Mouse (Mus musculus) stomach, embryonic 16.5 days (tissue): ENCODE data around the gene Ndufc2. TPM values are rescaled to one million over a fixed set of nuclear protein-coding genes. Genes with fewer than 3 reads are reported as not detected.
A peak's percentile ranks its signal among the peaks of the same experiment; 100 is the strongest.

ENCODE experiments used
- ATAC-seq: fragments of 200-750 bp; cut with Nextera tagmentation; 2 replicates; pipeline ENCODE4 v1.8.0; 2017; ENCODE audit warnings: moderate number of reproducible peaks, moderate TSS enrichment; ENCODE audit not compliant: insufficient read depth, low FRiP score
- H3K27ac ChIP-seq: fragments of 300-500 bp; sonication (generic); 2 replicates; pipeline ENCODE4 v1.5.1; 2014; ENCODE audit warnings: low read length
- H3K27me3 ChIP-seq: fragments of 300-500 bp; sonication (generic); 2 replicates; pipeline ENCODE4 v1.6.1; 2014; ENCODE audit warnings: low read length, control low read depth, mixed read lengths; ENCODE audit not compliant: control insufficient read depth, insufficient read depth
- H3K36me3 ChIP-seq: fragments of 300-500 bp; sonication (generic); 2 replicates; pipeline ENCODE4 v1.6.1; 2014; ENCODE audit warnings: low read length; ENCODE audit not compliant: control insufficient read depth, insufficient read depth
- H3K4me1 ChIP-seq: fragments of 300-500 bp; sonication (generic); 2 replicates; pipeline ENCODE4 v1.6.1; 2014; ENCODE audit warnings: low read length, control low read depth, mixed read lengths; ENCODE audit not compliant: control insufficient read depth, insufficient read depth
- H3K4me2 ChIP-seq: fragments of 300-500 bp; sonication (generic); 2 replicates; pipeline ENCODE4 v1.6.1; 2014; ENCODE audit warnings: low read depth, low read length, mixed read lengths
- H3K4me3 ChIP-seq: fragments of 300-500 bp; sonication (generic); replicated peaks from 2 replicates; pipeline ENCODE4 v1.5.1; 2014; ENCODE audit warnings: mild to moderate bottlenecking, low read length
- H3K9ac ChIP-seq: fragments of 300-500 bp; sonication (generic); 2 replicates; pipeline ENCODE4 v1.6.1; 2014; ENCODE audit warnings: low read length
- H3K9me3 ChIP-seq: fragments of 300-500 bp; sonication (generic); replicated peaks from 2 replicates; pipeline ENCODE4 v1.6.1; 2016; ENCODE audit warnings: low read length, control low read depth; ENCODE audit not compliant: control insufficient read depth
- WGBS: fragments of 180-500 bp; shearing (Covaris S2); extraction: QIAGEN DNeasy Blood & Tissue Kit; methylation state at CpG from one replicate; pipeline ENCODE4 v1.1.7; 2014; 5-methylcytosine and 5-hydroxymethylcytosine counted together
- polyA plus RNA-seq: library from polyadenylated mRNA; unstranded; fragments of >200 nt; fragmentation: Nextera tagmentation; extraction: Ambion mirVana; gene quantifications from 2 replicates; pipeline ENCODE4 v1.2.1, GENCODE M21; 2015

The Ndufc2 gene
- polyA plus RNA-seq, 1 experiment from 2014 or later: 373 TPM

- Histone ChIP-seq H3K27ac (no peak within 1 kb of the TSS), H3K4me3 (no peak within 1 kb of the TSS), H3K4me2 (no peak within 1 kb of the TSS), H3K9ac (no peak within 1 kb of the TSS), H3K27me3 (no peaks in the 10 kb centered on the region), H3K9me3 (no peaks in the 10 kb centered on the region), H3K4me1 (peaks cover 7% of the 10 kb centered on the region; the same call in 1 of the 2 replicates), H3K36me3 (no peaks in the 10 kb centered on the region)
- WGBS: 75% methylated on average over 25 of the region's 25 CpGs
- ATAC-seq: no peak
These were observed 17.3 kb downstream of the Ndufc2 start, which contains the start of gene Thrsp for GRCm38 (mm10) chr7:97416906-97417777. Gene Thrsp (minus strand): TSS chr7:97417730.

GRCm38 (mm10) chr7:97418717-97419116, 18.9 kb downstream of the Ndufc2 start:
- no peak overlapping the region for H3K4me3 ChIP-seq
- no peak overlapping the region for H3K9ac ChIP-seq
- no peak overlapping the region for H3K4me2 ChIP-seq
- 68% methylated on average over 5 of the region's 5 CpGs for WGBS
- H3K9me3 ChIP-seq: no peaks in the 10 kb centered on the region
- no peaks in the 10 kb centered on the region for H3K27me3 ChIP-seq
- H3K36me3 ChIP-seq: no peaks in the 10 kb centered on the region
- ATAC-seq: no peak
- no peak overlapping the region for H3K27ac ChIP-seq
- H3K4me1 ChIP-seq: peaks cover 7% of the 10 kb centered on the region; the same call in 1 of the 2 replicates

GRCm38 (mm10) chr7:97419163-97419562, 19.4 kb downstream of the Ndufc2 start:
- Histone ChIP-seq H3K27me3 (no peaks in the 10 kb centered on the region), H3K4me1 (peaks cover 7% of the 10 kb centered on the region; the same call in 1 of the 2 replicates), H3K9me3 (no peaks in the 10 kb centered on the region), H3K36me3 (no peaks in the 10 kb centered on the region), H3K27ac (no peak overlapping the region), H3K9ac (no peak overlapping the region), H3K4me3 (no peak overlapping the region), H3K4me2 (no peak overlapping the region)
- no peak for ATAC-seq
- WGBS: 86% methylated on average over 5 of the region's 5 CpGs

GRCm38 (mm10) chr7:97420406-97420805, 20.6 kb downstream of the Ndufc2 start:
- H3K27me3 ChIP-seq: no peaks in the 10 kb centered on the region
- H3K4me1 ChIP-seq: peaks cover 7% of the 10 kb centered on the region; the same call in 1 of the 2 replicates
- no peaks in the 10 kb centered on the region for H3K36me3 ChIP-seq
- no peak for ATAC-seq
- H3K9me3 ChIP-seq: no peaks in the 10 kb centered on the region
- H3K9ac ChIP-seq: no peak overlapping the region
- no peak overlapping the region for H3K4me3 ChIP-seq
- 54% methylated on average over 1 of the region's 1 CpGs for WGBS
- H3K4me2 ChIP-seq: no peak overlapping the region
- no peak overlapping the region for H3K27ac ChIP-seq

GRCm38 (mm10) chr7:97420958-97421651, 21.3 kb downstream of the Ndufc2 start:
- Histone ChIP-seq H3K4me1 (peaks cover 7% of the 10 kb centered on the region; the same call in 1 of the 2 replicates), H3K4me3 (no peak overlapping the region), H3K4me2 (no peak overlapping the region), H3K27me3 (no peaks in the 10 kb centered on the region), H3K9ac (no peak overlapping the region), H3K36me3 (no peaks in the 10 kb centered on the region), H3K27ac (no peak overlapping the region), H3K9me3 (no peaks in the 10 kb centered on the region)
- no peak for ATAC-seq
- WGBS: 73% methylated on average over 8 of the region's 8 CpGs

GRCm38 (mm10) chr7:97423754-97424153, 24.0 kb downstream of the Ndufc2 start:
- Histone ChIP-seq H3K4me2 (no peak overlapping the region), H3K4me3 (no peak overlapping the region), H3K27ac (no peak overlapping the region), H3K9me3 (no peaks in the 10 kb centered on the region), H3K27me3 (no peaks in the 10 kb centered on the region), H3K9ac (no peak overlapping the region), H3K36me3 (no peaks in the 10 kb centered on the region), H3K4me1 (peaks cover 5% of the 10 kb centered on the region; the same call in 1 of the 2 replicates)
- WGBS: 58% methylated on average over 5 of the region's 5 CpGs
- ATAC-seq: no peak

GRCm38 (mm10) chr7:97424621-97425245, 24.9 kb downstream of the Ndufc2 start:
- peak; percentile 67 for ATAC-seq
- Histone ChIP-seq H3K27ac (no peak overlapping the region), H3K4me1 (peaks cover 12% of the 10 kb centered on the region), H3K27me3 (no peaks in the 10 kb centered on the region), H3K36me3 (no peaks in the 10 kb centered on the region), H3K4me2 (no peak overlapping the region), H3K9me3 (no peaks in the 10 kb centered on the region), H3K4me3 (no peak overlapping the region), H3K9ac (0 out of 2 replicates have a peak overlapping the region, but pooled peaks have one; percentile 23)
- WGBS: 7% methylated on average over 12 of the region's 12 CpGs

GRCm38 (mm10) chr7:97426566-97426965, 26.8 kb downstream of the Ndufc2 start:
- Histone ChIP-seq H3K4me1 (peaks cover 19% of the 10 kb centered on the region), H3K4me3 (no peak overlapping the region), H3K4me2 (no peak overlapping the region), H3K27ac (peak overlapping the region; percentile 58; the same call in 1 of the 2 replicates), H3K36me3 (no peaks in the 10 kb centered on the region), H3K9me3 (no peaks in the 10 kb centered on the region), H3K9ac (no peak overlapping the region; the same call in 1 of the 2 replicates), H3K27me3 (no peaks in the 10 kb centered on the region)
- ATAC-seq: no peak; the same call in 1 of the 2 replicates
- 55% methylated on average over 6 of the region's 6 CpGs for WGBS
